Mouse (Mus musculus): Measurements from ENCODE around the gene Zfp423. TPM values are rescaled to one million over a fixed set of nuclear protein-coding genes. Genes with fewer than 3 reads are reported as not detected.

The Zfp423 gene
- polyA plus RNA-seq, 1 experiment from 2014 or later, result 6.1 TPM

DNA sequence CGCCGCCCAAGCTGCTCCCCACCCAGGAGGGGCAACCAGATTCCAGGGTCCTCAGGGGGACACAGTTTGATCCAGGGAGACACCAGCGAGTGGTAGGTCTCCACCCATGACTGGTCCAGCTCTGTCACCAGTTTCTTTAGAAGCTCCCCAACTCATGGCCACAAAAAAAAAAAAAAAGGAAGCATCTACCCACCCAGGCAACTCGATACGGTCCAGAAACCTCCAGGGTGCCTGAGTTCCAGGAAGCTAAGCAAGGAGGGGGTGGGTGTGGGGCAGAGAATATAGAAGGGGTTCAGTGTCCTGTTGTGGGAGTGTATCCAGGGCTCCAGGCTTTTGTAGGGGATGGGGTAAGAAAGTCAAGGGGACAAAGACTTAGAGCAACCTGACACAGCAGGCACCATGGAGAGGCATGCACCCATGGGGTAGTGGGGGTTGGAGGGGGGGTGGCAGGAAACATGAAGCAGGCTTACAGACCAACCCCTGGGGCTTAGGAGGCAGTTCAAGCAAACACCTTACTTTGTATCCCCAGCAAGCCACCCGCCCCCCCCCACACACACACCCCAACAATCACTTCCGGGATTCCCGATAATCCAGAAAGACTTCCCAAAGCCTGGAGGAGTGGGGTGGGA is 20.0 kb downstream of the Zfp423 start:
- TF ChIP-seq CTCF (IDR thresholded peaks at IDR 0.05; ENCODE audit: low read depth), result no peak
- no peak for DNase-seq (ENCODE audit: low spot score)
- Histone ChIP-seq H3K9me3 (replicated peaks; ENCODE audit: low read length) (no peaks in the 10 kb centered on the region), H3K9ac (ENCODE audit: low read depth, low read length) (peak overlapping the region; percentile 27; the same call in 1 of the 2 replicates), H3K36me3 (ENCODE audit: insufficient read depth, low read length) (no peaks in the 10 kb centered on the region), H3K4me2 (ENCODE audit: low read length) (peak overlapping the region; percentile 55), H3K27me3 (ENCODE audit: insufficient read depth, low read length) (no peaks in the 10 kb centered on the region), H3K4me1 (replicated peaks; ENCODE audit: insufficient read depth, low read length) (peaks cover 33% of the 10 kb centered on the region), H3K4me3 (replicated peaks; ENCODE audit: low read depth, low read length) (no peak overlapping the region), H3K27ac (peak overlapping the region; percentile 76)
- WGBS, result 15% methylated on average over 8 of the region's 8 CpGs
- no peak for ATAC-seq (replicated peaks; ENCODE audit: low FRiP score, low read depth)

DNA sequence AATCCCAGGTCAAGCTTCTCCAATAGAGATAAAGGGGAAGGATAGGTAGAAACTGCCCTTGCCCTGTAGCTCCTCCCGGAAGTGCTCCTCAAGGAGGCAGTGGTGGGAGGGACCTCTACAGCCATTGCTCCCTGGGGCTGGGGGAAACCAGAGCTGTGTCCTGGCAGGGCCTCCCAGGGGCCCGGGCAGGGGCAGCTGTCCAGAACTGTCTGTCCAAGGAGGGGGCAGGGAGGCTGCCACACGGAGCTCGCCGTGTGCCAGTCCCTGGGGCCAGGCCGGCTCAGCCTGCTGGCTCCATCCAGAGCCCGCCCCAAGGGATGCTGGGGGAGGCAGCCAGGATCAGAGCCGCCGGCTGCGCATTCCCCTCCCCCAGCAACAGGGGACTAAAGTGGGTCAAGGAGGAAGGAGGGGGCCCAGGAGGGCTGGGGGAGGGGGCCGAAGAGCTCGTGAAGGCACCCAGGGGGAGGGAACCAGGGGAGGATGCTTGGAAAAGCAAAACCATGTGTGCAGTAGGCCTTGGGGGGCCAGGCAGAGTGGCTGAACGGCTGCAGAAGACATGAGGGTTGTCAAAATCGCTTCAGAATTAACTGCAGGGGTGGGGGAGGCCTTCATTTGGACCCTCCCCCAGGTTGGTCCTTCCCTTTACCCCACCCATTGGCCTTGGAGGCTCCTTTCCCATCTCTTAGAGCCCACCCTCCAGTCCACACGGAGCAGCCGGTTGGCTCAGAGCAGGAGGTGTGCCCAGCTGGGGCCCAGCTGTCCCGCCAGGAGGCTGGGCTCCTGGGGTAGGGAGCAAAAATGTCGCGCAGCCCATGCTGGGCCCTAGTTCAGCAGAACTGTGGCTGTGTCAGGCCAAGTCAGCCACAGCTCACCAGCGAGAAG is 20.8 kb downstream of the Zfp423 start:
- no peaks in the 10 kb centered on the region for H3K9me3 ChIP-seq (replicated peaks; ENCODE audit: low read length)
- DNase-seq (ENCODE audit: low spot score) (peak; percentile 92), ATAC-seq (replicated peaks; ENCODE audit: low FRiP score, low read depth) (peak; percentile 91)
- H3K27ac ChIP-seq, result peak overlapping the region; percentile 76
- peak overlapping the region; percentile 16; the same call in 1 of the 2 replicates for H3K4me3 ChIP-seq (replicated peaks; ENCODE audit: low read depth, low read length)
- peak overlapping the region; percentile 27; the same call in 1 of the 2 replicates for H3K9ac ChIP-seq (ENCODE audit: low read depth, low read length)
- no peaks in the 10 kb centered on the region for H3K36me3 ChIP-seq (ENCODE audit: insufficient read depth, low read length)
- no peak for TF ChIP-seq CTCF (IDR thresholded peaks at IDR 0.05; ENCODE audit: low read depth)
- H3K4me2 ChIP-seq (ENCODE audit: low read length), result peak overlapping the region; percentile 55
- whole genome bisulfite sequencing, result 2% methylated on average over 20 of the region's 20 CpGs
- peaks cover 29% of the 10 kb centered on the region for H3K4me1 ChIP-seq (replicated peaks; ENCODE audit: insufficient read depth, low read length)
- H3K27me3 ChIP-seq (ENCODE audit: insufficient read depth, low read length), result no peaks in the 10 kb centered on the region

DNA sequence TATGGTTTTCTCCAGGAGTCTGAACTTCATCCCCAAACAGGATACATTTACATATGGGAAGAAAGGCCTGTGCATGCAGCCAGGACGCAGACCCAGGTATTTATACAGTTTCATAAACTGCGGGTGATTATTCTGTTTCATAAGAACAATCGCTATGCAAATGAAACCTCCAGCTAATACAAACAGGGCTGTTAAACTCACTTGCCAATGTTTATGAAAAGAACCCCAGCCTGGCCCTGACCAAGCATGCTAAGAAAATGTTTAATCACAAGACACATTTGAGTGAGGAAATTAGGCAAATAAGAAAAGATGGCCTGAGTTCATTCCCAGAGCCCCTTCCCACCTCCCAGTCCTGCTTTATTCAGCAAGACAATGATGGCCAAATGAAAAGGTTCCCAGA is 22.2 kb downstream of the Zfp423 start:
- DNase-seq (ENCODE audit: low spot score) (no peak), ATAC-seq (replicated peaks; ENCODE audit: low FRiP score, low read depth) (no peak)
- H3K36me3 ChIP-seq (ENCODE audit: insufficient read depth, low read length), result no peaks in the 10 kb centered on the region
- H3K4me3 ChIP-seq (replicated peaks; ENCODE audit: low read depth, low read length), result no peak overlapping the region
- no peak overlapping the region for H3K27ac ChIP-seq
- peaks cover 34% of the 10 kb centered on the region for H3K4me1 ChIP-seq (replicated peaks; ENCODE audit: insufficient read depth, low read length)
- TF ChIP-seq CTCF (IDR thresholded peaks at IDR 0.05; ENCODE audit: low read depth), result no peak
- H3K4me2 ChIP-seq (ENCODE audit: low read length), result no peak overlapping the region
- no peaks in the 10 kb centered on the region for H3K9me3 ChIP-seq (replicated peaks; ENCODE audit: low read length)
- no peak overlapping the region for H3K9ac ChIP-seq (ENCODE audit: low read depth, low read length)
- WGBS, result 85% methylated on average over 3 of the region's 3 CpGs
- no peaks in the 10 kb centered on the region for H3K27me3 ChIP-seq (ENCODE audit: insufficient read depth, low read length)

DNA sequence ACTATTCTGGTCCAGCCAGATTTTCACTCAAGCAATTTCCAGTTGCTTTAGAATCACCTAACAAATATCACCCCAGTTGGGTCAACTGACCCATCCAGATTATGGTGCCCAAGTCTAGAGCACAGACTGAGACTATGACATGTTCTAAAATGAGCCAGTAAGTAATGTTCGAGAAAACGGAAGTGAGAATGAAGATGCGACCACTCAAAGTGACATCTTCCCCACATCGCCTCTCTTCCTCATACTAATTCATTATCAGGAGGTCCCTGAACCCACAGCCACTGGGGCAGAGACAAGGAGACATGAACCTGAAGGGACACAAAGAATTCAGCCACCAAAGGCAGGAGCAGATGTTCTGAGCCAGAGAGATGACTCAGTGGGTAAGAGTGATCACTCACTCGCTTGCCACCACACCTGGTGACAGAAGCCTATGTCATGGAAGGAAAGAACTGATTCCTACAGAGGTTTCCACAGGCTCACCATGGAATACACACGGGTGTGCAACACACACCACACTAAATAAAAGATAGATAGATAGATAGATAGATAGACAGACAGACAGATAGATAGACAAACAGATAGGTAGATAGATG is 24.2 kb downstream of the Zfp423 start:
- 90% methylated on average over 6 of the region's 6 CpGs for WGBS
- ATAC-seq (replicated peaks; ENCODE audit: low FRiP score, low read depth) (no peak), DNase-seq (ENCODE audit: low spot score) (no peak)
- TF ChIP-seq CTCF (IDR thresholded peaks at IDR 0.05; ENCODE audit: low read depth), result no peak
- Histone ChIP-seq H3K9ac (ENCODE audit: low read depth, low read length) (no peak overlapping the region), H3K27ac (no peak overlapping the region), H3K36me3 (ENCODE audit: insufficient read depth, low read length) (no peaks in the 10 kb centered on the region), H3K4me3 (replicated peaks; ENCODE audit: low read depth, low read length) (no peak overlapping the region), H3K4me1 (replicated peaks; ENCODE audit: insufficient read depth, low read length) (peaks cover 34% of the 10 kb centered on the region), H3K4me2 (ENCODE audit: low read length) (no peak overlapping the region), H3K27me3 (ENCODE audit: insufficient read depth, low read length) (no peaks in the 10 kb centered on the region), H3K9me3 (replicated peaks; ENCODE audit: low read length) (no peaks in the 10 kb centered on the region)

DNA sequence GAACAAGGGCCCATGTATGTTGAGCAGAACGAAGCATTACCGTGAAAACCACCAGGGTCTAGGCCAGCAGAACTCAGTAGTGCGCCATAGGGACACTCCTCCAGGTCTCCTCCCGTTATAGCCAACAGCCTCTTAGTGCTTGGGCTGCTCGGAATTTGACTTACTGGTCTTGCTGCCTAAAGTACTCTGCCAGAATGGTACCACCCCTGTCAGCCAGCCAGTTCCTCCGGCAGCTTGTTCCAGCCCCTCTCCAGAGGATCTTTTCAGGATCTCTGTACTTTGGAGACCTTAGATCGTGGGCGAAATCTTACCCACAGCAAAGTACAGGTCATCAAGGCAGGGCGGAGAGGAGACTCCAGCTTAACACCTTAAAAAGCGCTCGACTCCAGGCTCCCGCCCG is 25.2 kb downstream of the Zfp423 start:
- WGBS, result 48% methylated on average over 13 of the region's 13 CpGs
- DNase-seq (ENCODE audit: low spot score), result peak; percentile 53
- no peak overlapping the region; the same call in 1 of the 2 replicates for H3K27ac ChIP-seq

DNA sequence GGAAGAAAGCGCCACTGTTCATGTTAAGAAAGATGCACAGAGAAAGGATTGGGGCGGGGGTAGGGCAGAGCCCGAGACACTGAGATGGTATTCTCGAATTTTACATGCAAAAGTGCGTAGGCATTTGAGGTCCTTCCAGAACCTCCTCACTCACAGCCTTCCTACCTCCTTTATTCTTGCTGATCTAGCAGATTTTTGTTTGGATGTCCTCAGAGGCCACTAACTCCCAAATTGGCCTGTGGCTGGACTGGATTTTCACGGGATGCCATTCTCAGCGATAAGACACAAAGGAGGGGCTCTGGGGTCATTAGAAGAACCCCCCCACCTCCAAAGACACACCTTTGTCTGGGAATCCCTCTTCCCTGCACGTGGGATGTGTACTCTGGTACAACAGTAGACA is 25.6 kb downstream of the Zfp423 start:
- WGBS, result 47% methylated on average over 8 of the region's 8 CpGs
- DNase-seq (ENCODE audit: low spot score) (no peak), ATAC-seq (replicated peaks; ENCODE audit: low FRiP score, low read depth) (no peak)
- Histone ChIP-seq H3K36me3 (ENCODE audit: insufficient read depth, low read length) (no peaks in the 10 kb centered on the region), H3K27ac (no peak overlapping the region), H3K27me3 (ENCODE audit: insufficient read depth, low read length) (no peaks in the 10 kb centered on the region), H3K4me3 (replicated peaks; ENCODE audit: low read depth, low read length) (no peak overlapping the region), H3K4me1 (replicated peaks; ENCODE audit: insufficient read depth, low read length) (peaks cover 23% of the 10 kb centered on the region), H3K9me3 (replicated peaks; ENCODE audit: low read length) (no peaks in the 10 kb centered on the region), H3K9ac (ENCODE audit: low read depth, low read length) (no peak overlapping the region), H3K4me2 (ENCODE audit: low read length) (no peak overlapping the region)
- TF ChIP-seq CTCF (IDR thresholded peaks at IDR 0.05; ENCODE audit: low read depth), result no peak

More for the DNA sequence above, 25.2 kb downstream of the Zfp423 start:
- Histone ChIP-seq H3K4me3 (replicated peaks; ENCODE audit: low read depth, low read length) (no peak overlapping the region), H3K27me3 (ENCODE audit: insufficient read depth, low read length) (no peaks in the 10 kb centered on the region), H3K36me3 (ENCODE audit: insufficient read depth, low read length) (no peaks in the 10 kb centered on the region), H3K4me1 (replicated peaks; ENCODE audit: insufficient read depth, low read length) (peaks cover 26% of the 10 kb centered on the region), H3K9me3 (replicated peaks; ENCODE audit: low read length) (no peaks in the 10 kb centered on the region), H3K9ac (ENCODE audit: low read depth, low read length) (0 out of 2 replicates have a peak overlapping the region, but pooled peaks have one; percentile 14), H3K4me2 (ENCODE audit: low read length) (no peak overlapping the region)
- no peak for TF ChIP-seq CTCF (IDR thresholded peaks at IDR 0.05; ENCODE audit: low read depth)
- ATAC-seq (replicated peaks; ENCODE audit: low FRiP score, low read depth), result no peak

Measured in kidney, postnatal 0 days (tissue).